Mouse (Mus musculus): ENCODE data around the gene Mcm10. TPM values are rescaled to one million over a fixed set of nuclear protein-coding genes. Genes with fewer than 3 reads are reported as not detected.

Mcm10 gene
- polyA plus RNA-seq, 1 experiment from 2014 or later, result 77.2 TPM

DNA sequence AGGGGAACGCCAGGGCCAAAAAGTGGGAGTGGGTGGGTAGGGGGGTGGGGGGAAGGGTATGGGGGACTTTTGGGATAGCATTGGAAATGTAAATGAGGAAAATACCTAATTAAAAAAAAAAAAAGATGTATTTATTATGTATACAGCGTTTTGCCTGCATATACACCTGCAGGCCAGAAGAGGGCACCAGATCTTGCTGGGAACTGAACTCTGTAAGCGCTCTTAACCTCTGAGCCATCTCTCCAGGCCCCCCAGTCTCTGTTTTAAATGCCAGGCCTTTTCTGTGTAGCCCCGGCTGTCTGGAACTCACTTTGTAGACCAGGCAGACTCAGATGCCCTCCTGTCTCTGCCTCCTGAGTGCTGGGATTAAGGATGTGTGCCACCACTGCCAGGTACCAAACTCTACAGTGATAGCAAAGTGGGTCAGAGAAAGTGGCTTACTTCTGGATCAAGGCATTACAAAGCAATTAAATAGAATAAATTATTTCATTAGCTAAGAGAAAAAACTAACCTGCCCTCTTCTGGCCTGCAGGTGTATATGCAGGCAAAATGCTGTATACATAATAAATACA is 12.7 kb upstream of the Mcm10 start:
- ATAC-seq (replicated peaks; ENCODE audit: low FRiP score) (peak; percentile 47; the same call in 1 of the 2 replicates), DNase-seq (ENCODE audit: low spot score) (no peak)
- WGBS, result 33% methylated on average over 3 of the region's 4 CpGs
- Histone ChIP-seq H3K36me3 (ENCODE audit: control insufficient read depth, insufficient read depth, low read length) (no peaks in the 10 kb centered on the region), H3K4me3 (ENCODE audit: low read depth, low read length) (no peak overlapping the region), H3K9ac (ENCODE audit: low read depth, low read length) (no peak overlapping the region), H3K27me3 (replicated peaks; ENCODE audit: control insufficient read depth, insufficient read depth, low read length) (no peaks in the 10 kb centered on the region), H3K9me3 (ENCODE audit: control insufficient read depth, low read length) (no peaks in the 10 kb centered on the region), H3K27ac (ENCODE audit: low read depth, low read length) (no peak overlapping the region), H3K4me1 (replicated peaks; ENCODE audit: control insufficient read depth, insufficient read depth, low read length) (peaks cover 7% of the 10 kb centered on the region), H3K4me2 (no peak overlapping the region)

GRCm38 (mm10) chr2:5023699-5024399 is 11.3 kb upstream of the Mcm10 start:
- DNase-seq (ENCODE audit: low spot score) (no peak), ATAC-seq (replicated peaks; ENCODE audit: low FRiP score) (no peak)
- Histone ChIP-seq H3K9me3 (ENCODE audit: control insufficient read depth, low read length) (no peaks in the 10 kb centered on the region), H3K4me1 (replicated peaks; ENCODE audit: control insufficient read depth, insufficient read depth, low read length) (peaks cover 7% of the 10 kb centered on the region), H3K4me3 (ENCODE audit: low read depth, low read length) (no peak overlapping the region), H3K9ac (ENCODE audit: low read depth, low read length) (no peak overlapping the region), H3K36me3 (ENCODE audit: control insufficient read depth, insufficient read depth, low read length) (no peaks in the 10 kb centered on the region), H3K27ac (ENCODE audit: low read depth, low read length) (no peak overlapping the region), H3K27me3 (replicated peaks; ENCODE audit: control insufficient read depth, insufficient read depth, low read length) (no peaks in the 10 kb centered on the region), H3K4me2 (no peak overlapping the region)
- WGBS, result 73% methylated on average over 14 of the region's 14 CpGs

DNA sequence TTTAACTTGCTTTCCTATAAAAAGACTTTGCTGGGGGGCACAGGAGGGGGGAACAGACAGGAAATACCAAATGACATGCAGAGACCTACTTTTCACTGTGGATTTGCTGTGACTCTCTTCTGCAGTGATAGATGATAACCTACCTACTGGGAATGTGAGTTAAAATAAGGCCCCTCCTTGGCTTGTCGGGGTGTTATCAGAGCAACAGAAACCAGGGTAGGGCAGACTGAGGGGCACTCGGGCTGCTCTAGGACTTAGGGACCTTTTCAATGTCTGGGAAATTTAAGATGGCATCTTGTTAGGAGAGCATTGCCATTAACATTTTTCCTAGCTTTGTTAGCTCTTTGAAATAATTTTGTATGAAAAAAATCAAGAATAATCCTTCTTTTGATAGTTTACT is 10.7 kb upstream of the Mcm10 start:
- Histone ChIP-seq H3K36me3 (ENCODE audit: control insufficient read depth, insufficient read depth, low read length) (no peaks in the 10 kb centered on the region), H3K4me1 (replicated peaks; ENCODE audit: control insufficient read depth, insufficient read depth, low read length) (peaks cover 7% of the 10 kb centered on the region), H3K27me3 (replicated peaks; ENCODE audit: control insufficient read depth, insufficient read depth, low read length) (no peaks in the 10 kb centered on the region), H3K4me2 (no peak overlapping the region), H3K9ac (ENCODE audit: low read depth, low read length) (no peak overlapping the region), H3K27ac (ENCODE audit: low read depth, low read length) (no peak overlapping the region), H3K4me3 (ENCODE audit: low read depth, low read length) (no peak overlapping the region), H3K9me3 (ENCODE audit: control insufficient read depth, low read length) (no peaks in the 10 kb centered on the region)
- WGBS, result 28% methylated on average over 2 of the region's 2 CpGs
- DNase-seq (ENCODE audit: low spot score), result no peak
- peak; percentile 58 for ATAC-seq (replicated peaks; ENCODE audit: low FRiP score)

GRCm38 (mm10) chr2:5019708-5020107 is 7.1 kb upstream of the Mcm10 start:
- ATAC-seq (replicated peaks; ENCODE audit: low FRiP score) (no peak), DNase-seq (ENCODE audit: low spot score) (no peak)
- Histone ChIP-seq H3K36me3 (ENCODE audit: control insufficient read depth, insufficient read depth, low read length) (no peaks in the 10 kb centered on the region), H3K27me3 (replicated peaks; ENCODE audit: control insufficient read depth, insufficient read depth, low read length) (no peaks in the 10 kb centered on the region), H3K9ac (ENCODE audit: low read depth, low read length) (no peak overlapping the region), H3K27ac (ENCODE audit: low read depth, low read length) (no peak overlapping the region), H3K4me3 (ENCODE audit: low read depth, low read length) (no peak overlapping the region), H3K4me1 (replicated peaks; ENCODE audit: control insufficient read depth, insufficient read depth, low read length) (peaks cover 7% of the 10 kb centered on the region), H3K4me2 (no peak overlapping the region), H3K9me3 (ENCODE audit: control insufficient read depth, low read length) (no peaks in the 10 kb centered on the region)
- WGBS, result 70% methylated on average over 1 of the region's 1 CpGs

- Histone ChIP-seq H3K4me3 (ENCODE audit: low read depth, low read length) (no peak overlapping the region), H3K27me3 (replicated peaks; ENCODE audit: control insufficient read depth, insufficient read depth, low read length) (no peaks in the 10 kb centered on the region), H3K27ac (ENCODE audit: low read depth, low read length) (no peak overlapping the region), H3K9ac (ENCODE audit: low read depth, low read length) (no peak overlapping the region), H3K4me2 (no peak overlapping the region), H3K9me3 (ENCODE audit: control insufficient read depth, low read length) (no peaks in the 10 kb centered on the region), H3K4me1 (replicated peaks; ENCODE audit: control insufficient read depth, insufficient read depth, low read length) (peaks cover 1% of the 10 kb centered on the region), H3K36me3 (ENCODE audit: control insufficient read depth, insufficient read depth, low read length) (no peaks in the 10 kb centered on the region)
- 92% methylated on average over 7 of the region's 7 CpGs for WGBS
- ATAC-seq (replicated peaks; ENCODE audit: low FRiP score) (no peak), DNase-seq (ENCODE audit: low spot score) (no peak)
These were observed 4.3 kb upstream of the Mcm10 start for GRCm38 (mm10) chr2:5016922-5017321.

DNA sequence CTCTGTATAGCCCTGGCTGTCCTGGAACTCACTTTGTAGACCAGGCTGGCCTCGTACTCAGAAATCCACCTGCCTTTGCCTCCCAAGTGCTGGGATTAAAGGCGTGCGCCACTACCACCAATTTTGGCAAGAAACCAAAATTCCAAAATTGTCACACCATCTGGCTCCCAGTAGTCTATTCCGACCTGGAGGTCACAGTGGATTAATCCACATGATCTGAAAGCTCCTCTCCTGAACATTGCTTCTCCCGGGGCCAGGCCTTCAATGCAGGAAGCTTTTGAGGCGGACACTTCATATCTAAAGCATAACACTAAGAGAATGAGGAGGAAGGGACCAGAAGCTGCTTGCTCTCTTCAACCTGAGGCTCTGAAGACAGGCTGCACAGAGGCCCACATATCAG is 2.9 kb upstream of the Mcm10 start:
- H3K4me2 ChIP-seq, result no peak overlapping the region
- 84% methylated on average over 6 of the region's 6 CpGs for WGBS
- H3K9me3 ChIP-seq (ENCODE audit: control insufficient read depth, low read length), result no peaks in the 10 kb centered on the region
- H3K4me1 ChIP-seq (replicated peaks; ENCODE audit: control insufficient read depth, insufficient read depth, low read length), result peaks cover 11% of the 10 kb centered on the region
- no peaks in the 10 kb centered on the region for H3K27me3 ChIP-seq (replicated peaks; ENCODE audit: control insufficient read depth, insufficient read depth, low read length)
- H3K36me3 ChIP-seq (ENCODE audit: control insufficient read depth, insufficient read depth, low read length), result peaks cover 3% of the 10 kb centered on the region; the same call in 1 of the 2 replicates
- no peak overlapping the region for H3K27ac ChIP-seq (ENCODE audit: low read depth, low read length)
- DNase-seq (ENCODE audit: low spot score) (no peak), ATAC-seq (replicated peaks; ENCODE audit: low FRiP score) (no peak)
- no peak overlapping the region for H3K9ac ChIP-seq (ENCODE audit: low read depth, low read length)
- no peak overlapping the region for H3K4me3 ChIP-seq (ENCODE audit: low read depth, low read length)

DNA sequence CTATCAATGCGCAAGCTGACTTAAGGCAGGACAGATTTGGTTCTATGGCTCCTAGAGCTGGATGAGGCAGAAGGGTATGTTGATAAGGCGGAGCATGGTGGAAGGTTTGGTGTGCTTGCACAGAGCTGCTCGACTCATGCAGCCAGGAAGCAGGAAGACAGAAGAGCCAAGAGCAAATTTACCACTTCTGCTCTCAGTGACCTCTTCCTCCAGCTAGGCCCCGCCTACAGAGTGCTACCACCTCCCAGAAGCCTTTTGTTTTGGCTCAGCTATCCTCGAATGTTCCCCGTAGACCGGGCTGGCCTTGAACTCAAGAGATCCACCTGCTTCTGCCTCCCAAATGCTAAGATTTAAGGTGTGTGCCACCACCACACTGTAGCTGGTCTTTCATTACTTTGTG is 2.0 kb upstream of the Mcm10 start:
- Histone ChIP-seq H3K4me2 (no peak overlapping the region), H3K27me3 (replicated peaks; ENCODE audit: control insufficient read depth, insufficient read depth, low read length) (no peaks in the 10 kb centered on the region), H3K27ac (ENCODE audit: low read depth, low read length) (no peak overlapping the region), H3K4me3 (ENCODE audit: low read depth, low read length) (no peak overlapping the region), H3K36me3 (ENCODE audit: control insufficient read depth, insufficient read depth, low read length) (peaks cover 4% of the 10 kb centered on the region; the same call in 1 of the 2 replicates), H3K4me1 (replicated peaks; ENCODE audit: control insufficient read depth, insufficient read depth, low read length) (peaks cover 11% of the 10 kb centered on the region), H3K9me3 (ENCODE audit: control insufficient read depth, low read length) (no peaks in the 10 kb centered on the region), H3K9ac (ENCODE audit: low read depth, low read length) (no peak overlapping the region)
- no peak for DNase-seq (ENCODE audit: low spot score)
- 62% methylated on average over 7 of the region's 7 CpGs for WGBS
- no peak for ATAC-seq (replicated peaks; ENCODE audit: low FRiP score)

DNA sequence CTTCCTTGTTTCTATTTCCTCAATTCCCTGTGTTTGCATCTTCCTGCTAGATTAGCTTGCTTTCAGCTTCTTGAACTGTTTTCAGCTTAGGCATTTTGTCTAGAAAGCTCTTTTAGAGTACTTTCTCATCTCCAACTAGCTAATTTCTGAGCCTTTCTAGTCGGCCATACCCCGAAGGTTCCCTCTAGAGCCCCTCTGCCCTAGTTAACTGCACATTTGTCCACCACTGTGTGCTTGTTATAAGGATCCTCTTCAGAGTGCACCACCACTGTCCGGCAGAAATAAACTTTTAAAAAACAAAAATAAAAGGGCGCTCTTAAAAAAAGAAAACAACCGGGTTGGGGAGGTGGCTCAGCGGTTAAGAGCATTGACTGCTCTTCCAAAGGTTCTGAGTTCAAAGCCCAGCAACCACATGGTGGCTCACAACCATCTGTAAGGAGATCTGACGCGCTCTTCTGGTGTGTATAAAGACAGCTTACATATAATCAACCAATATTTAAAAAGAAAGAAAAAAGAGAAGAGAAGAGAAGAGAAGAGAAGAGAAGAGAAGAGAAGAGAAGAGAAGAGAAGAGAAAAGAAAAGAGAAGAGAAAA is 597 bp downstream of the Mcm10 start:
- H3K4me1 ChIP-seq (replicated peaks; ENCODE audit: control insufficient read depth, insufficient read depth, low read length), result peaks cover 11% of the 10 kb centered on the region
- peak overlapping the region; percentile 82 for H3K9ac ChIP-seq (ENCODE audit: low read depth, low read length)
- H3K4me3 ChIP-seq (ENCODE audit: low read depth, low read length), result peak overlapping the region; percentile 78
- no peaks in the 10 kb centered on the region for H3K9me3 ChIP-seq (ENCODE audit: control insufficient read depth, low read length)
- peak overlapping the region; percentile 38 for H3K27ac ChIP-seq (ENCODE audit: low read depth, low read length)
- H3K27me3 ChIP-seq (replicated peaks; ENCODE audit: control insufficient read depth, insufficient read depth, low read length), result no peaks in the 10 kb centered on the region
- no peak for DNase-seq (ENCODE audit: low spot score)
- H3K4me2 ChIP-seq, result peak overlapping the region; percentile 82
- H3K36me3 ChIP-seq (ENCODE audit: control insufficient read depth, insufficient read depth, low read length), result peaks cover 24% of the 10 kb centered on the region
- 10% methylated on average over 8 of the region's 8 CpGs for WGBS
- peak; percentile 48; the same call in 1 of the 2 replicates for ATAC-seq (replicated peaks; ENCODE audit: low FRiP score)

GRCm38 (mm10) chr2:5007107-5007506 is 5.5 kb downstream of the Mcm10 start:
- Histone ChIP-seq H3K4me3 (ENCODE audit: low read depth, low read length) (no peak overlapping the region), H3K9ac (ENCODE audit: low read depth, low read length) (no peak overlapping the region), H3K27me3 (replicated peaks; ENCODE audit: control insufficient read depth, insufficient read depth, low read length) (no peaks in the 10 kb centered on the region), H3K36me3 (ENCODE audit: control insufficient read depth, insufficient read depth, low read length) (peaks cover 56% of the 10 kb centered on the region), H3K27ac (ENCODE audit: low read depth, low read length) (no peak overlapping the region), H3K9me3 (ENCODE audit: control insufficient read depth, low read length) (no peaks in the 10 kb centered on the region), H3K4me2 (no peak overlapping the region), H3K4me1 (replicated peaks; ENCODE audit: control insufficient read depth, insufficient read depth, low read length) (peaks cover 11% of the 10 kb centered on the region)
- 92% methylated on average over 4 of the region's 4 CpGs for WGBS
- DNase-seq (ENCODE audit: low spot score), result no peak
- ATAC-seq (replicated peaks; ENCODE audit: low FRiP score), result no peak

All from liver, embryonic 11.5 days (tissue).